Mouse (Mus musculus) neural tube, embryonic 14.5 days (tissue): Measurements from ENCODE around the gene Atp8a1. TPM values are rescaled to one million over a fixed set of nuclear protein-coding genes. Genes with fewer than 3 reads are reported as not detected.

Source experiments
- ATAC-seq: fragments of 200-750 bp; cut with Nextera tagmentation; 2 replicates; pipeline ENCODE4 v1.8.0; 2017; ENCODE audit warnings: low read depth, mild to moderate bottlenecking, moderate TSS enrichment, moderate library complexity
- H3K27ac ChIP-seq: fragments of 300-500 bp; sonication (generic); 2 replicates; pipeline ENCODE4 v1.5.1; 2014; ENCODE audit warnings: low read depth, mild to moderate bottlenecking, control low read depth, low read length, moderate library complexity, mixed read lengths
- H3K27me3 ChIP-seq: fragments of 300-500 bp; sonication (generic); 2 replicates; pipeline ENCODE4 v1.6.1; 2014; ENCODE audit warnings: low read length; ENCODE audit not compliant: control insufficient read depth, insufficient read depth
- H3K36me3 ChIP-seq: fragments of 300-500 bp; sonication (generic); 2 replicates; pipeline ENCODE4 v1.6.1; 2014; ENCODE audit warnings: low read length, mixed read lengths; ENCODE audit not compliant: control insufficient read depth, insufficient read depth
- H3K4me1 ChIP-seq: fragments of 300-500 bp; sonication (generic); 2 replicates; pipeline ENCODE4 v1.6.1; 2014; ENCODE audit warnings: low read length; ENCODE audit not compliant: control insufficient read depth, insufficient read depth
- H3K4me2 ChIP-seq: fragments of 300-500 bp; sonication (generic); 2 replicates; pipeline ENCODE4 v1.6.1; 2014; ENCODE audit warnings: mild to moderate bottlenecking, low read depth, low read length, control low read depth
- H3K4me3 ChIP-seq: fragments of 300-500 bp; sonication (generic); 2 replicates; pipeline ENCODE4 v1.5.1; 2014; ENCODE audit warnings: low read depth, low read length, control low read depth, mixed read lengths
- H3K9ac ChIP-seq: fragments of 300-500 bp; sonication (generic); replicated peaks from 2 replicates; pipeline ENCODE4 v1.6.1; 2014; ENCODE audit warnings: low read depth, mild to moderate bottlenecking, control low read depth, low read length, mixed read lengths
- H3K9me3 ChIP-seq: fragments of 300-500 bp; sonication (generic); 2 replicates; pipeline ENCODE4 v1.6.1; 2016; ENCODE audit warnings: low read length; ENCODE audit not compliant: control insufficient read depth
- WGBS: fragments of 180-500 bp; shearing (Covaris S2); extraction: QIAGEN DNeasy Blood & Tissue Kit; methylation state at CpG from one replicate; pipeline ENCODE4 v1.1.7; 2014; 5-methylcytosine and 5-hydroxymethylcytosine counted together
- polyA plus RNA-seq: library from polyadenylated mRNA; unstranded; fragments of >200 nt; fragmentation: Nextera tagmentation; extraction: Ambion mirVana; gene quantifications from 2 replicates; pipeline ENCODE4 v1.2.1, GENCODE M21; 2014

Gene Atp8a1
- polyA plus RNA-seq, 1 experiment from 2014 or later: 72.6 TPM

DNA sequence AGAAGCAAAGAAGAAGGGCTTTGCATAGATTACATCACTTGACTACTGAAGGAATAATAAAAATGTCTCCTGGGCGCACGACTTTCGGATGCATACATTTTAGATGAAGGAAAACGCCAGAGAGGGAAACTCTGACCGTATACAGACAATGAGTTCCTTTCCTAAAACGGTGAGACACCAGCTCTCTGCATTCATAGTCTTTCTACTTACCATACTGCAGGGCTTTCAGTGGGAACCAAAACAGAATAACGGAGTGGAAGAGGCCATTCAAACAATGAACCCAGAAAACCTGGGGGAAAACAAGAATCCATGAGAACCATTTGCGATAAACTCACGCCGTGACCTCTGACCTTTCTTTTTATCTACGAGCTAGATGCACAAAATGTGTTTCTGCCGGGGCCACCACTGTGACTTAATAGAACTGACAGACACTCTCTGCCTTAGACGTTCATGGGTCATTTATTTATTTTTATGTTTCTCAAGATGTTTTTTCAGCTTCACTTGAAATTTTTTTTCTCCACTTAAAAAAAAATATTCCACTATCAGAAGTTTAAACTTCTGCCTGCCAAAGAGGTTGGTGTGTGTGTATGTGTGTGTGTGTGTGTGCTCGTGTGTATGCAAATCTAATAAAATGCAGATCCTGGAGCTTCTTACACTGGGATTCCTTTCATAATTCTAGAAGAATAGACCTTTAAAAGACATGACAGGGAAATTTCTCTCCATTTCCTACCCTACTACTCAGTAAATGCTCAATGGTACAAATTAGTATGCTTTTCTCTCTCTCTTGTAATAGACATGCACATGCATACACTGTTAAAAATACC, 191.3 kb downstream of the Atp8a1 start:
- WGBS: 23% methylated on average over 14 of the region's 14 CpGs
- ATAC-seq: no peak
- H3K9ac ChIP-seq: no peak overlapping the region

DNA sequence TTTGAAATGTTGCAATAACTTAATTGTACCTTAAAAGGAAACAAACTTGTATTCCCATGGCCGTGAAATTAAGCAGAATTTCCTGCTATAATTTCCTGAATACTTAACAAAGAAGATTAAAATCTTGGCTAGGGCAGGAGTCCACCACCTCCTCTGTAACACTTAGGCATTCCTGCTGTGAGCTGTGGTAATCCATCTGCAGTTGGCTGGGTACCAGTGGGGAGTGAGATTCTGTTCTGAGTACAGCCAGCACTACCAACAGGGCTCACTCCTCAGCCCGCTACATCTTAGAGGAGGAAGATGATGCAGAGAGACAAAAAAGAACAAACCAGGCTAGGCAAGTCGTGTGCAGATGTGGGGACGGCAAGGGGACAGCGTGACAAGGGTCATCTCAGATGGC, 192.7 kb downstream of the Atp8a1 start:
- no peak overlapping the region for H3K9ac ChIP-seq
- H3K27me3 ChIP-seq: no peaks in the 10 kb centered on the region
- 0 out of 2 replicates have a peak overlapping the region, but pooled peaks have one; percentile 48 for H3K27ac ChIP-seq
- H3K4me1 ChIP-seq: no peaks in the 10 kb centered on the region; the same call in 1 of the 2 replicates
- H3K9me3 ChIP-seq: no peaks in the 10 kb centered on the region; the same call in 1 of the 2 replicates
- WGBS: 85% methylated on average over 5 of the region's 5 CpGs
- ATAC-seq: no peak
- no peak overlapping the region for H3K4me2 ChIP-seq
- H3K4me3 ChIP-seq: no peak overlapping the region
- no peaks in the 10 kb centered on the region; the same call in 1 of the 2 replicates for H3K36me3 ChIP-seq

More for the DNA sequence above, 191.3 kb downstream of the Atp8a1 start:
- Histone ChIP-seq H3K9me3 (no peaks in the 10 kb centered on the region; the same call in 1 of the 2 replicates), H3K4me1 (no peaks in the 10 kb centered on the region; the same call in 1 of the 2 replicates), H3K36me3 (no peaks in the 10 kb centered on the region; the same call in 1 of the 2 replicates), H3K4me2 (no peak overlapping the region), H3K4me3 (no peak overlapping the region), H3K27me3 (no peaks in the 10 kb centered on the region), H3K27ac (no peak overlapping the region)

DNA sequence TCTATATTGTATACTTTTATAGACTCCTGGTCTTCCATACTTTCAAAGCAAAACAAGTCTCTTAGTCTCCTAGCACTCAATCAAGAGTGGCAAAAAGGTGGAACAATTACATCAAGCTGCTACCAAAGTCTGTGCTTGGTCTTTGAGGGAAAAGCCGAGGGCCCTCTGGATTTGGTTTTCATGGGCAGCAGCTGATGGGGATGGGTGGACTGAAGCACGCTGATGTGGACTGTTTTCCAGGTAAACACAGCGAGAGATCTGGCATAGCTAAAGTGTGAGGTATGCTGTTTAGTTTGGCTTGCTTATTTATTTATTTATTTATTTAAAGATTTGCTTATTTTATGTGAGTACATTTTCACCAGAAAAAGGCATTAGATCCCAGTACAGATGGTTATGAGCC, 193.7 kb downstream of the Atp8a1 start:
- H3K4me3 ChIP-seq: no peak overlapping the region
- H3K9me3 ChIP-seq: no peaks in the 10 kb centered on the region; the same call in 1 of the 2 replicates
- H3K4me2 ChIP-seq: no peak overlapping the region
- no peaks in the 10 kb centered on the region for H3K27me3 ChIP-seq
- peaks cover 6% of the 10 kb centered on the region; the same call in 1 of the 2 replicates for H3K36me3 ChIP-seq
- 99% methylated on average over 3 of the region's 3 CpGs for WGBS
- H3K9ac ChIP-seq: no peak overlapping the region
- ATAC-seq: no peak
- H3K27ac ChIP-seq: no peak overlapping the region
- H3K4me1 ChIP-seq: no peaks in the 10 kb centered on the region; the same call in 1 of the 2 replicates

DNA sequence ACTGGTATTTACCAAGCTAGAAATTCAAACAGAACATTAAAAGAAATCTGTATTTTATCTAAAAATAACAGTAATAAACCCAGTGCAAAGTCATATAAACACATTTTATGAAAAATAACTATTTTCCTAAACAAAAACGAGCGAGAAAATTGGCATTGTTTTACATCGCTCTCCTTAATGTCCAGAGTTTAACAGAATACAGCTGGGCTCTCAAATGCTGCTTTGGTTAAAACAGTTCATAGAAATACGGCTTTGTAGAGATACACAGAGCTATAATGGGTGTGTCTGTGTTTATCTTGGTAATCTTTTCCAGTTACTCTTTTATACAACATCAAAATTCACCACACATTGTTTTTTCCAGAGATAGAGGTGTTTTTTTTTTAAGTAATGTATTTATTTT, 194.8 kb downstream of the Atp8a1 start:
- Histone ChIP-seq H3K27me3 (no peaks in the 10 kb centered on the region), H3K4me1 (no peaks in the 10 kb centered on the region; the same call in 1 of the 2 replicates), H3K36me3 (peaks cover 9% of the 10 kb centered on the region; the same call in 1 of the 2 replicates), H3K4me2 (no peak overlapping the region), H3K9me3 (no peaks in the 10 kb centered on the region; the same call in 1 of the 2 replicates), H3K27ac (no peak overlapping the region), H3K9ac (no peak overlapping the region), H3K4me3 (no peak overlapping the region)
- WGBS: 93% methylated on average over 4 of the region's 4 CpGs
- no peak for ATAC-seq

DNA sequence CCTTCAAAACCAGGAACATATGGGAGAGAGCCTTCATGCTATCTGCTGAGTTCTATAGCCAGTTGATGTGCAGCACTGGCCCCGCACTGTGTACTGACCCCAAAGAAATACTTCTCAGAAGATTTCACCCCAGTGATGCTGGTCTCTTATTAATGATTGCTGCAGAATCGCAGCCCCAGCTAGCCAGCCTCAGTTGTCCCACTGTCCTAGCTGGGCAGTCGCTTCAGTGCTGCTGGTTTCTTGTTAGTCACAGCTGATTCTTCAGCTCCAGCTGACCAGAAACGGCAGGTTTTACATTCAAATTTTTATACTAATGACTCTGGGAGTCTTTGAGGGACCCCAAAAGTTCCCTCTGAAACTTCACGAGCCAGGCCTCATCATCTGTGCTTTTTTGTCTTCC, 197.2 kb downstream of the Atp8a1 start:
- ATAC-seq: no peak
- no peaks in the 10 kb centered on the region for H3K4me1 ChIP-seq
- H3K9me3 ChIP-seq: no peaks in the 10 kb centered on the region; the same call in 1 of the 2 replicates
- H3K36me3 ChIP-seq: peaks cover 14% of the 10 kb centered on the region; the same call in 1 of the 2 replicates
- H3K27me3 ChIP-seq: no peaks in the 10 kb centered on the region
- H3K4me2 ChIP-seq: no peak overlapping the region
- H3K9ac ChIP-seq: no peak overlapping the region
- 86% methylated on average over 5 of the region's 5 CpGs for WGBS
- no peak overlapping the region for H3K27ac ChIP-seq
- H3K4me3 ChIP-seq: no peak overlapping the region

DNA sequence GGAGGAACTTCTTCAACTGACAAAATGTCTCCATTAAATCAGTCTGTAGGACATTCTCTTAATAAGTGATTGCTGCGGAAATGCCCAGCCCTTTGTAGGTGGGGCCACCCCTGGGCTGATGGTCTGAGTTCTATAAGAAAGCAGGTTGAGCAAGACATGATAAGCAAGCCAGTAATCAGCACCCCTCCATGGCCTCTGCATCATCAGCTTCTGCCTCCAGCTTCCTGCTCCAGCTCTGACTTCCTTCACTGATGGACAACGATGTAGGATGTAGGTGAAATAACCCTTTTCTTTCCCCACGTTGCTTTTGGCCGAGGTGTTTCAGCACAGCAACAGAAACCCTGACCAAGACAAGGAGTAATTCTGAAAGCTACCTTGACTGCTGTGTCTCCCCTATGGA, 198.1 kb downstream of the Atp8a1 start:
- Histone ChIP-seq H3K9me3 (no peaks in the 10 kb centered on the region; the same call in 1 of the 2 replicates), H3K4me1 (no peaks in the 10 kb centered on the region), H3K4me3 (no peak overlapping the region), H3K27me3 (no peaks in the 10 kb centered on the region), H3K4me2 (no peak overlapping the region), H3K27ac (no peak overlapping the region), H3K9ac (no peak overlapping the region), H3K36me3 (peaks cover 14% of the 10 kb centered on the region; the same call in 1 of the 2 replicates)
- WGBS: 94% methylated on average over 4 of the region's 4 CpGs
- no peak for ATAC-seq

DNA sequence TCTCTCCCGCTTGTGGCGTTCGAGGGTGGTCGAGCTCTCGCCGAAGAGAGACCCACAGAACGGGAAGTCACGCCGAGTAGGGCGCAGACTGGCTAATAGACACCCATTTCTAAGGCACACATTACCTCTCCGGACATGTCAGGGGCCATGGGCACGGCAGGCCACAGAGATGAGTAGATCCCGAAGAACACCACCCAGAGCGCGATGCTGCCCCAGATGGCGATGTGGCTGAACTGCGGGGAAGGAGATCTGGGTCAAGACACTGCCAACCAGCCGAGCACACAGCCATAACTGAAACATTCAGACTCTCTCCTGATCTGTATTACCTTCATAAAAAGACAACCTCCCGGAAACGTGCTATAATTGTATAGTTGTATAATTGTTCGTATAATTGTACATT, 199.7 kb downstream of the Atp8a1 start:
- no peaks in the 10 kb centered on the region for H3K27me3 ChIP-seq
- 81% methylated on average over 21 of the region's 21 CpGs for WGBS
- no peak overlapping the region for H3K27ac ChIP-seq
- ATAC-seq: no peak
- no peak overlapping the region for H3K4me2 ChIP-seq
- peaks cover 14% of the 10 kb centered on the region; the same call in 1 of the 2 replicates for H3K36me3 ChIP-seq
- no peaks in the 10 kb centered on the region for H3K4me1 ChIP-seq
- no peak overlapping the region for H3K9ac ChIP-seq
- no peak overlapping the region for H3K4me3 ChIP-seq
- no peaks in the 10 kb centered on the region for H3K9me3 ChIP-seq

DNA sequence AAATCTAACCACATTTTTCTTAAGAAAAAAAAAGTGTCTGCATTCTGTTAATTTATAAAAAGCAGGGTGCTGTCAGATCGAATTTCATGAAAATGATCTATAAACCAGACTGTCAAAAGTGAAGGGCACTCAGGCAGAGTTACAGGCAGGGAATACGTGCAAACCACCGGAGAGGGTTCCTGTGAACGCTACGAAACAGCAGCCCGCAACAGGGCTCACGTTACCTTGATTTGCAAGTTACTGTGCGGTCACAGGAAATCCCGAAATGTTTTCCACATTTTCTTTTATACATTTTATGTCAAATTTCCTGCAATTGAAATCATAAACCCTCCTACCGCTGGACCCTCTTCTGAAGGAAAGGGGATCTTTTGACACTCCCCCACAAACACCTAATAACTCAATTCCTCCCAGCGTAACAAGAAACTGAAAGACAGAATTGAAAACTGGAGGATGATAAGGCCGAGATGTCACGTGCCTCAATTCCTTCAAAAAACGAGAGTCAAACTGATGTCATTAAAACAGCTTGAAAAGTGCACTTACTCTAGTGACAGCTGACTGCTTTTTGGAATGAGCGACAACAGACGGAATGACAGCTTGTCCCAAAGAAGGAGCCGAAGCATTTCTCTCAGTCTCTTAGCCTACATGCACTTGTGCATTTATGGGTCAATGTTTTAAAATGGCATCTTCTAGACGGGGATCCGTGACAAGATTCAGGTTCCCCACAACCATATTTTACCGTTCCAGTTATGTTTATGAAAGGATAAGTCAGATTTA, 200.3 kb downstream of the Atp8a1 start:
- no peaks in the 10 kb centered on the region for H3K27me3 ChIP-seq
- peaks cover 14% of the 10 kb centered on the region; the same call in 1 of the 2 replicates for H3K36me3 ChIP-seq
- H3K4me2 ChIP-seq: no peak overlapping the region
- no peaks in the 10 kb centered on the region for H3K4me1 ChIP-seq
- no peak overlapping the region for H3K9ac ChIP-seq
- no peaks in the 10 kb centered on the region for H3K9me3 ChIP-seq
- no peak for ATAC-seq
- 85% methylated on average over 20 of the region's 20 CpGs for WGBS
- no peak overlapping the region for H3K27ac ChIP-seq
- H3K4me3 ChIP-seq: no peak overlapping the region
